Mouse (Mus musculus) C2C12 (cell line): ENCODE measurements around the gene Gm43518. TPM values are rescaled to one million over a fixed set of nuclear protein-coding genes. Genes with fewer than 3 reads are reported as not detected.

ENCODE experiments used
- H3K27me3 ChIP-seq: one replicate; pipeline ENCODE4 v1.6.1; 2011; ENCODE audit not compliant: control insufficient read depth, insufficient read depth, insufficient read length
- H3K36me3 ChIP-seq: one replicate; pipeline ENCODE4 v1.6.1; 2011; ENCODE audit not compliant: control insufficient read depth, insufficient read depth
- H3K4me3 ChIP-seq: one replicate; pipeline ENCODE4 v1.5.1; 2011; ENCODE audit warnings: mild to moderate bottlenecking, control low read depth; ENCODE audit not compliant: poor library complexity, insufficient read depth, severe bottlenecking
- H3K79me2 ChIP-seq: one replicate; pipeline ENCODE4 v1.6.1; 2011; ENCODE audit not compliant: control insufficient read depth, insufficient read depth
- H3K79me3 ChIP-seq: one replicate; pipeline ENCODE4 v1.6.1; 2011; ENCODE audit warnings: low read depth, control low read depth
- H3ac ChIP-seq: one replicate; pipeline ENCODE3; 2011; ENCODE audit warnings: low read depth; ENCODE audit not compliant: control insufficient read depth, insufficient read length
- CEBPB ChIP-seq: IDR thresholded peaks from one replicate; pipeline ENCODE4 v1.6.1; 2011; ENCODE audit warnings: low read depth, mild to moderate bottlenecking, control low read depth, moderate library complexity
- CTCF ChIP-seq: IDR thresholded peaks from one replicate; pipeline ENCODE4 v1.5.1; 2011; ENCODE audit not compliant: control insufficient read depth, insufficient read depth, insufficient read length
- FOSL1 ChIP-seq: IDR thresholded peaks from one replicate; pipeline ENCODE4 v1.8.0; 2011; ENCODE audit warnings: mild to moderate bottlenecking, low read length; ENCODE audit not compliant: poor library complexity, insufficient read depth, severe bottlenecking
- MAX ChIP-seq: IDR thresholded peaks from one replicate; pipeline ENCODE4 v1.6.1; 2011; ENCODE audit warnings: mild to moderate bottlenecking, control low read depth
- MYOD1 ChIP-seq: IDR thresholded peaks from one replicate; pipeline ENCODE4 v1.6.1; 2011; ENCODE audit warnings: low read depth; ENCODE audit not compliant: control insufficient read depth, insufficient read length
- MYOG ChIP-seq: IDR thresholded peaks from one replicate; pipeline ENCODE4 v1.6.1; 2011; ENCODE audit not compliant: control insufficient read depth, insufficient read length; ENCODE audit errors: extremely low read depth
- USF1 ChIP-seq: IDR thresholded peaks from one replicate; pipeline ENCODE4 v1.6.1; 2011; ENCODE audit warnings: low read depth, mild to moderate bottlenecking, control low read depth, moderate library complexity
- polyA plus RNA-seq: library from polyadenylated mRNA; unstranded; fragments of >200 nt; fragmentation: generic; extraction: Trizol; gene quantifications from one replicate; pipeline ENCODE4 v1.2.1, GENCODE M21; 2012; ENCODE audit warnings: missing spikeins

Gene Gm43518
- polyA plus RNA-seq, 1 experiment: not detected

DNA sequence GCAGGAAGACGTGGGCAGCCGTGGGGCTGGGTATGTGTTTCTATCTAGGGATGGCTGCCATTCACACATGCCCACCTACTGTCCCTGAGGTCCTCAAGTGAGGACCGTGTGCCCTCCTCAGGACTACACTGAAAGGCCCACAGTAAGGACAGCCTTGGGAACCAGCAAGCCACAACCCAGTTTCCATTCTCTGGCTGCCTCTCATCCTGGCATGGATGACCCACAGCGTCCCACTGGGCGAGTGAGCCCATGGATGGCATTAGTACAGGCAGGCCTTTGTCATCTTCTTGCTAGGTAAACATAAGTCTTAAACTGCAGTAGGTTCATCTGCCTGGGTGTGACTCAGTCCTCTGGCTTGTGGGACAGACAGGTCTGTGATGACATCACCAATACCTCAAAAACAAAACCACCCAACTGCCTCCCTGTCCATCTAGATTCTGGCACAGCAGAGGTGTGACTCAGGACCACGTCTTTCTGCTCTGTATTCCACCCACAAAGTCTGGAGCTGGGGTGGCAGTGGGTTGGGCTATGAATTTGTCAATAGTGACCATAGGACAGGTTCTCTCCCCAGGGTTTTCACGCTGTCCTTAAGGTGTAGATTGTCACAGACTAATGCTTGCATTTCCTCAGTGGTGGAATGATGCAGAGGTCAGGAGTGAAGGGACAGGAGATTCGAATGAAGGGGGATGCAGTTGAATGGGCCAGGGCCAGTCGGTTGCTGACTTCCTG is 53.5 kb downstream of the Gm43518 start:
- Histone ChIP-seq H3K79me2 (peaks cover 86% of the 10 kb centered on the region), H3K4me3 (no peak overlapping the region), H3ac (no peak overlapping the region), H3K36me3 (no peaks in the 10 kb centered on the region), H3K27me3 (no peaks in the 10 kb centered on the region), H3K79me3 (peaks cover 27% of the 10 kb centered on the region)
- no peak for TF ChIP-seq MYOG
- peak; percentile 54 for TF ChIP-seq MAX
- TF ChIP-seq CEBPB: no peak
- TF ChIP-seq MYOD1: no peak
- peak; percentile 29 for TF ChIP-seq FOSL1
- TF ChIP-seq USF1: no peak

DNA sequence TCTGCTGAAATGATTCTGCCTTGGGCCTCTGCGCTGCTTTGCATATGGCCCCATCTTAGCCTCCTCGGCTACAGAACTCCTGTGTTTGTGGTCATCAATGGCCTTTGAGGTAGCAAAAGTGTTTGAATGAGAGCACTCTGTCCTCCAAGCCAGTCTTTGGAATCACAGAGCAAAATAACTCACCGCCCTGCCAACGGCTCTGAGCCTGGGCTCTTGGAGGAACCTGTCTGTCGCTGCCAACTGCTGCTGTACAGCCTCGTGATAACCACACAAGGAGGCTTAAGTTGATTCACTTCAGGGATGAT is 54.0 kb downstream of the Gm43518 start:
- Histone ChIP-seq H3ac (no peak overlapping the region), H3K79me2 (peaks cover 88% of the 10 kb centered on the region), H3K36me3 (no peaks in the 10 kb centered on the region), H3K4me3 (no peak overlapping the region), H3K27me3 (no peaks in the 10 kb centered on the region), H3K79me3 (peaks cover 27% of the 10 kb centered on the region)
- TF ChIP-seq CTCF (no peak), MYOD1 (no peak), USF1 (no peak), MAX (no peak), FOSL1 (no peak), CEBPB (no peak), MYOG (no peak)

GRCm38 (mm10) chr5:123982838-123983237 is 55.6 kb downstream of the Gm43518 start:
- Histone ChIP-seq H3K4me3 (no peak overlapping the region), H3K36me3 (no peaks in the 10 kb centered on the region), H3K27me3 (no peaks in the 10 kb centered on the region), H3K79me3 (peaks cover 25% of the 10 kb centered on the region), H3ac (no peak overlapping the region), H3K79me2 (peaks cover 86% of the 10 kb centered on the region)
- no peak for TF ChIP-seq MAX
- no peak for TF ChIP-seq USF1

DNA sequence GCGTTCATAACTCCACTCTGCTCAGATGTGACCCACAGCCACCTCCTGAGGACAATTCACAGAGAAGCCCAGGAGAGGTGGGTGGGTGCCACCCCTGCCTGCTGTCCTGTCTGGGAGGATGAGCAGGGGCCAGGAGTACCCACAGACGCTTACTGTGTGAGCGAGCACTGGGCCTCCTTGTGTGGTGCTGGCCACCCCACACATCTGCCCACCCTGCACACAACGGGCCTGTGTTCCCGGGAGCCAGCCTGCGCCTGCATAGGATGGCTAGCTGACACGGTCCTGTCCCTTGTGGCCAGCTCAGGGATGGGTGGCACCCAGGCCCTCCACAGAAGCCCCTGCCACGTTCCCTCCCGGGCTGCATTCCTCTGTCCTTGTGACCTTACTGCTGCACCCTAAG is 58.2 kb downstream of the Gm43518 start:
- no peak overlapping the region for H3ac ChIP-seq
- H3K27me3 ChIP-seq: no peaks in the 10 kb centered on the region
- H3K79me2 ChIP-seq: peaks cover 73% of the 10 kb centered on the region
- no peak for TF ChIP-seq MYOG
- TF ChIP-seq MAX: no peak
- no peak for TF ChIP-seq USF1
- TF ChIP-seq CEBPB: no peak
- no peak for TF ChIP-seq MYOD1
- TF ChIP-seq CTCF: no peak
- no peak for TF ChIP-seq FOSL1
- peaks cover 19% of the 10 kb centered on the region for H3K79me3 ChIP-seq
- H3K4me3 ChIP-seq: no peak overlapping the region
- H3K36me3 ChIP-seq: no peaks in the 10 kb centered on the region

GRCm38 (mm10) chr5:123986925-123987324 is 59.7 kb downstream of the Gm43518 start:
- no peak for TF ChIP-seq CTCF
- TF ChIP-seq MAX: no peak
- TF ChIP-seq FOSL1: no peak
- no peak for TF ChIP-seq CEBPB
- no peak for TF ChIP-seq MYOG
- TF ChIP-seq USF1: no peak
- no peak for TF ChIP-seq MYOD1
- no peak overlapping the region for H3ac ChIP-seq
- peaks cover 13% of the 10 kb centered on the region for H3K79me3 ChIP-seq
- no peaks in the 10 kb centered on the region for H3K27me3 ChIP-seq
- no peaks in the 10 kb centered on the region for H3K36me3 ChIP-seq
- no peak overlapping the region for H3K4me3 ChIP-seq
- peaks cover 64% of the 10 kb centered on the region for H3K79me2 ChIP-seq

- H3K79me2 ChIP-seq: peaks cover 58% of the 10 kb centered on the region
- no peaks in the 10 kb centered on the region for H3K36me3 ChIP-seq
- TF ChIP-seq CEBPB (no peak), CTCF (no peak), MAX (no peak), MYOG (no peak), FOSL1 (no peak), MYOD1 (no peak), USF1 (no peak)
- H3K4me3 ChIP-seq: no peak overlapping the region
- H3ac ChIP-seq: no peak overlapping the region
- no peaks in the 10 kb centered on the region for H3K27me3 ChIP-seq
- H3K79me3 ChIP-seq: peaks cover 8% of the 10 kb centered on the region
These were observed 60.3 kb downstream of the Gm43518 start for GRCm38 (mm10) chr5:123987511-123987910.

Other genes with a start within 250 kb of the Gm43518 start
- gene Clip1, start 242.8 kb upstream of the Gm43518 start, polyA plus RNA-seq: 12.7 TPM
- gene Zcchc8, start 206.3 kb upstream of the Gm43518 start, polyA plus RNA-seq: 16.7 TPM
- gene Rsrc2, start 178.0 kb upstream of the Gm43518 start, polyA plus RNA-seq: 16.4 TPM
- gene Kntc1, start 177.7 kb upstream of the Gm43518 start, polyA plus RNA-seq: 15.1 TPM
- not detected for gene Hcar2, start 61.9 kb upstream of the Gm43518 start, polyA plus RNA-seq
- 0.02 TPM for gene Hcar1, start 47.4 kb upstream of the Gm43518 start, polyA plus RNA-seq
- gene Denr, start 20.2 kb upstream of the Gm43518 start, polyA plus RNA-seq: 77.0 TPM
- gene Ccdc62, start 3.3 kb downstream of the Gm43518 start, polyA plus RNA-seq: 2.5 TPM
- 24.3 TPM for gene Hip1r, start 46.2 kb downstream of the Gm43518 start, polyA plus RNA-seq
- 40.7 TPM for gene Vps37b, start 104.9 kb downstream of the Gm43518 start, polyA plus RNA-seq
- gene Abcb9, start 168.4 kb downstream of the Gm43518 start, polyA plus RNA-seq: 0.46 TPM
- gene Ogfod2, start 184.9 kb downstream of the Gm43518 start, polyA plus RNA-seq: 10.7 TPM
- gene Arl6ip4, start 188.7 kb downstream of the Gm43518 start, polyA plus RNA-seq: 79.6 TPM